Mouse (Mus musculus): ENCODE results near the gene Iqschfp. TPM values are rescaled to one million over a fixed set of nuclear protein-coding genes. Genes with fewer than 3 reads are reported as not detected.

The Iqschfp gene
- 10 to 100 TPM in 1 of 2 experiments, 1 to 10 TPM in 1; 9.5 to 13.2 TPM for total RNA-seq (2021)

DNA sequence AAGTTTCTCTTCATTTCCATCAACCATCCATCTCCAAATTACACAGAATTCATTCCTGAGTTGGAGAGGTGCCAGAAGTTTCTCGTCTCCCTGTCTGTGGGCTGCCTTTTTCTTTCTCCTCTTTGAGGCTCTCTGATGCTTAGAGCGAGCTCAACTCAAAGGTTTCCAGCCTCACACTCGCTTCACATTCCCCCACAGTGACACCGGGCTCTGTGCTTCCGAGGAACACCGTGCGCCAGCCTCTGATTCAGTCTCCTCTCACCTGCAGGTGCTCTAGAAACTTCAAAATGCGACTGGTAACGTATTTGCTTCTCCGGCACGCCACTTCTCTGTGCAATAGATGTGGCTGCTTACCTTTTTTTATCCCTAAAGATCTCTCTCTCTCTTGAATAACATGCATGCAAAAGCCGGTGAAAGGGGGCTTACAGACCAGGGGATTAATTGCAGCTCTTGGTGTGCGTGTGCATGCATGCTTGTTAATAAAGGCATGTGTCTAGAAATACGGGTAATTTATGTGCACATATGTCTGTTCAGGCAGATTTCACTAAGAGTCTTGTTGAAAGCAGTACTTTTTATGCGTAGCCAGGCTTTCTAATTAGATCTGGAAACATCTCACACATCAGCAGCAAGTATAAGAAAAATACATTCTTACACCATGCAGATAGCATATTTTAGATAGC lies at the start of gene Iqschfp, which contains the start of gene Iqcj:
Gene Iqschfp (plus strand): TSS at position 207 of the 680 bp plus-strand sequence.
Gene Iqcj (plus strand): TSS at position 195 of the 680 bp plus-strand sequence.
- intact Hi-C loops (cut with DNase I) = loop anchor here (10.0 kb wide), 1 partner anchor 153 kb away; no protein-coding TSS in a partner anchor
- peak; percentile 35 to 43 for DNase-seq (ENCODE audit: low spot score in 2 of 2)

DNA sequence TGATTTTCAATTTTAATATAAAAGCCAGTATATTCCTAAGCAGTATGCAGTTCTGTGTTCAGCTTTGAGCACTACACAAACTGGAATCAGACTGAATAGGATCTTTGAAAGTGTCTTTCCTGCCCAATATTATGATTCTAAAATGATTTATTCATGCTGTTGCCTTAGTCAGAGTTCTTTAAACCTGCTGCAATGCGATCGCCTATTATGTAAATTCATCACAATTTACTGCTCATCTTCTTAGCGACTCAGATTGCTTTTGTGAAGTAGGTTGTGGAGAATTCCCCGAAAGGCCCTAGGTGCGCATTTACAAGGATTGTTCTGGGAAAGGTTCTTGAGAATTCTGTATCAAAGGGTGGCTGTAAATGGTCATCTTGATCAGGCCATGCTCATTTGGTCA lies 39.6 kb upstream of the Iqschfp start:
- intact Hi-C loops (cut with DNase I) = no loop called here

GRCm38 (mm10) chr3:67861524-67861923 lies 30.5 kb upstream of the Iqschfp start:
- intact Hi-C loops (cut with DNase I) = no loop called here
- no peak for DNase-seq (ENCODE audit: low spot score in 2 of 2)

More for the DNA sequence above, 39.6 kb upstream of the Iqschfp start:
- no peak for DNase-seq (ENCODE audit: low spot score in 2 of 2)

DNA sequence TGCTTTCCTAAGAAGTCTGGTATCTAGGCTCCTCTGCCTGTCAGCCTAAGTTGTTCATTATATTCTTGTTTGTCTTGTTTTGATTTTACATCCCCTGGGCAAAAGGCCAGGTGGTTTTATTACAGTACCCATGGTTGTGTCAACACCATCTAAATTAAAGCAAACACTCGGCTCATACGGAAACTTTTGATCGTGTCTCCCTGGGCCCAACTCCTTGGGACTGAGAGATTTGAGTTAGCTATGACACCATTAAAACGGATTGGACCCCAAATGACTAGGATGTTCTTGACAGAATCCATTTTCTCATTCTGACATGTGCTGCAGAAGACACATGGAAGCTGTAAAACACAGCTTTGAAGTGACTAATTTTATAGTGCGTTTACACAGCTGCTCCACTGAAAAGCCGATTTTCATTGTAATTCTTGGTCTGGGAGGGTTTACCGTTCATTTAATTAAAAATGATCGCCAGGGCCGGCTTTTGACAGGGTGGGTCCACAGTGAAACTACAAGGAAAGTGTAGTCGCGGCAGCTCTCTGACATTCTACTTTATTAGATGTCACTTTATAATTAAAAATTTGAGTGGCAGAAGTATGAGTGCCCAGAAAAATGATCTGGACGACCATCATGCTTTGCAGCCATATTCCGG lies 24.5 kb upstream of the Iqschfp start:
- no peak for DNase-seq (ENCODE audit: low spot score in 2 of 2)
- intact Hi-C loops (cut with DNase I) = no loop called here

- no peak for DNase-seq (ENCODE audit: low spot score in 2 of 2)
- intact Hi-C loops (cut with DNase I) = no loop called here
These were observed 22.6 kb upstream of the Iqschfp start for GRCm38 (mm10) chr3:67869424-67869823.

DNA sequence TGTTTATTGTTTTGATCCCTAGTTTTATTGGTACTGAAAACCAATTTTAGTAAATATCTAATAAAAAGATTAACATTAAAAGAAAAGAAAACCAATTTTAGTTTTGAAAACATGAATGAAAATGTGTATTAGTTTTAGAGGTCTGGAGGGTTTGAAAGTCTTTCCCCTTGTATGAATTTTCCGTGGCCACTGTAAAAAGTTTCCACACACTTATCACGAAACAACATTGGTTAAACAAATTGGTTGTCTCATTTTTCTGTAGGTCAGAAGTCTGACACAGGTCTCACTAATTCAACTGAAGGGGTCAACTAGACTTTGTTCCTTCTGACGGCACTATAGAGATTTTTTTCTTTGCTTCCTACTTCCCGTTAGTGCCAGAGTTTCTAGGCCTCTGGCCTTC lies 14.8 kb upstream of the Iqschfp start:
- intact Hi-C loops (cut with DNase I) = no loop called here
- no peak for DNase-seq (ENCODE audit: low spot score in 2 of 2)

DNA sequence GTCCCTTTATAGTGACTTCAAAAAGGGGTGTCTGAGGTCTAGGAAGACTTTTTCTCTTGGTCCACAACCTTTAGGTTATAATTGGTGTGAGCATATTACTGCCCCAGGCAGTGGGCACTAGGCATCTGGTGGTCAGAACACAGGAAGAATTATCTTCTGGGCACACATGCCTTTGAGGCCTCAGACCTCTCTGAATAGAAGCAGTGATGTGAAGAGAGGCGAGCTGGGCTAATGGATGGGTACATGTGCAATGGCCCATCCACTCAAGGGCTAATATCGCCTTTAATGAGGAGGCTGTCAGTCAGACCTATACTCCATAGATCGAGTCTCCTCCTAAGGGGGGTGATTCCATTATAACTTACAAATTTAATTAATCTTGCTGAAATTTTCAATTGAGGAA lies 7.7 kb upstream of the Iqschfp start:
- DNase-seq (ENCODE audit: low spot score in 2 of 2) = no peak
- intact Hi-C loops (cut with DNase I) = no loop called here

GRCm38 (mm10) chr3:67886176-67886575 lies 5.9 kb upstream of the Iqschfp start:
- intact Hi-C loops (cut with DNase I) = no loop called here
- DNase-seq (ENCODE audit: low spot score in 2 of 2) = no peak

GRCm38 (mm10) chr3:67887251-67887650 lies 4.8 kb upstream of the Iqschfp start:
- no peak for DNase-seq (ENCODE audit: low spot score in 2 of 2)
- intact Hi-C loops (cut with DNase I) = no loop called here

- intact Hi-C loops (cut with DNase I) = loop anchor here (10.0 kb wide), 1 partner anchor 152 kb away; no protein-coding TSS in a partner anchor
- DNase-seq (ENCODE audit: low spot score in 2 of 2) = peak; percentile 11 to 20
These were observed 736 bp downstream of the Iqschfp start for GRCm38 (mm10) chr3:67892768-67893167.

DNA sequence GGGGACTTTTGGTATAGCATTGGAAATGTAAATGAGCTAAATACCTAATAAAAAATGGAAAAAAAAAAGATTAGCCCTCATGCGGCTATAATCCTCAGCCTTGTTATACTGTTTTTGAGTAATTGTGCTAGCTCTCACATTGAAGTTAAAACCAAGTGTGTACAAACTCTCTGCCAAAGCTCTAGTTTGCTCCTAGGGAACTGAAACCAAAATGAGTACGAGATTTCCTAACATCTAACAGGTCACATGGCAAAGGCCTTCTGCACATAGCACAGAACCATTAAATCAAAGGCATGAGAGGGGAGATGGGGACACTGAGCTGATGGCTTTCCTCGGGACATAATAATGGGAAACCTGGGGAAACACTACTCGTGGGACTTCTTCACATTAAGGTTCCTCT lies 10.5 kb downstream of the Iqschfp start:
- intact Hi-C loops (cut with DNase I) = no loop called here

GRCm38 (mm10) chr3:67908586-67908985 lies 16.6 kb downstream of the Iqschfp start:
- intact Hi-C loops (cut with DNase I) = no loop called here
- no peak for DNase-seq (ENCODE audit: low spot score in 2 of 2)

More for the DNA sequence above, 10.5 kb downstream of the Iqschfp start:
- DNase-seq (ENCODE audit: low spot score in 2 of 2) = no peak

- DNase-seq (ENCODE audit: low spot score in 2 of 2) = no peak
- intact Hi-C loops (cut with DNase I) = no loop called here
These were observed 26.1 kb downstream of the Iqschfp start for GRCm38 (mm10) chr3:67918098-67918497.

- DNase-seq (ENCODE audit: low spot score in 2 of 2) = no peak
- intact Hi-C loops (cut with DNase I) = no loop called here
These were observed 26.7 kb downstream of the Iqschfp start for GRCm38 (mm10) chr3:67918634-67919259.

GRCm38 (mm10) chr3:67923095-67923494 lies 31.1 kb downstream of the Iqschfp start:
- intact Hi-C loops (cut with DNase I) = no loop called here

GRCm38 (mm10) chr3:67925453-67925852 lies 33.4 kb downstream of the Iqschfp start:
- intact Hi-C loops (cut with DNase I) = no loop called here

More at GRCm38 (mm10) chr3:67923095-67923494, 31.1 kb downstream of the Iqschfp start:
- no peak for DNase-seq (ENCODE audit: low spot score in 2 of 2)

DNA sequence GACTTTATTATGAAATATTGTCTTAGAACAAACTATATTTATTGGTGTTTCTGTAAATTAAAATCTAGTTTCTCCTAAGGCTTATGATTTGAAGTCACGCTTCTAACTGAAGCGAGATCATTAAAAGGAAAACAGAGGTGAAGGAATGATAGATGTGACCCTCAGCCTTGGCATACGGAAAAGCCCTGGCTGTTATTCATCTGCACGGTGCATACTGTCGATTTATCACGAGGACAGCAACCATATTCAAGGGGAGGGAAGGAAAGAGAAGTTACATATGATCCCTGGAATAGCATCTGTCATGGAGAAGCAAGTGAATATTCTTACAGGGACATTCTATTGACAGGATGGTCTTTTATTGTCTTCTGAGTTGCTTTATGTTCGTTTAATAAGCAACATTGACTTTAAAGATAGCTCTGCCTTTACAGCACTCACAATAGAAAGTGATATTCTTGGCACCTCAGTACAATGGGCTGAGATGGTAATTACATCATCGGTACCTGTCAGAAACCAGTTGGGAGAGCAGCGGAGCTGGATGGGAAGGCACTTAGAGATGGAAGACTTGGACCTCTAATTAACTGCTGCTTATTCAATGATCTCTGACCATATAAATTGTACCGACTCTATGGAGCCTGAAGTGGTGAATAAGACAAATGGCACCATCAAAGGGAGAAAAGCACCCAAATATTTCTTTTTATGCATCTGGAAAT lies 38.5 kb downstream of the Iqschfp start:
- no peak for DNase-seq (ENCODE audit: low spot score in 2 of 2)
- intact Hi-C loops (cut with DNase I) = no loop called here

More at GRCm38 (mm10) chr3:67925453-67925852, 33.4 kb downstream of the Iqschfp start:
- DNase-seq (ENCODE audit: low spot score in 2 of 2) = no peak

DNA sequence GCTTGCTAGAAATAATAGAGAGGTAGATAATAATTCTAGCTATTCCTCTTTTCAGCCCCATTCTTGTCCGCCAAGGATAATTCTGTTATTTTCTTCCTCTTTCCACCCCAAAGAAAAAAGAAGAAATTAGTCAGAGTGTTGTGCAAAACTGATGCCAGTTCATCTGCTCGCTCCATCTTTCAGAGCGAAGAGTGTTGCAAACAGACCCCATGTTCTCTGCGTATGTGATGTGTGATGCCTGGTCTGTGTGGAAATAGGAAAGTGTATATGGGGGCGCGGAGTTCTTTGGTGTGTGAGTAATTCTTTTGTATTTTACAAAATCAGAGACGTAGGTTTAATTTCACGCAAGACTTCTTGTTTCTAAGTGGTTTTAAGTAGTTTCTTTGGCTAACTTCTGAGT lies 39.1 kb downstream of the Iqschfp start:
- intact Hi-C loops (cut with DNase I) = no loop called here
- no peak for DNase-seq (ENCODE audit: low spot score in 2 of 2)

GRCm38 (mm10) chr3:67931914-67932313 lies 39.9 kb downstream of the Iqschfp start:
- intact Hi-C loops (cut with DNase I) = no loop called here
- no peak for DNase-seq (ENCODE audit: low spot score in 2 of 2)

GRCm38 (mm10) chr3:67935829-67936228 lies 43.8 kb downstream of the Iqschfp start:
- intact Hi-C loops (cut with DNase I) = no loop called here
- DNase-seq (ENCODE audit: low spot score in 2 of 2) = no peak
